Mouse (Mus musculus): ENCODE results near the gene Ube2m.

DNA sequence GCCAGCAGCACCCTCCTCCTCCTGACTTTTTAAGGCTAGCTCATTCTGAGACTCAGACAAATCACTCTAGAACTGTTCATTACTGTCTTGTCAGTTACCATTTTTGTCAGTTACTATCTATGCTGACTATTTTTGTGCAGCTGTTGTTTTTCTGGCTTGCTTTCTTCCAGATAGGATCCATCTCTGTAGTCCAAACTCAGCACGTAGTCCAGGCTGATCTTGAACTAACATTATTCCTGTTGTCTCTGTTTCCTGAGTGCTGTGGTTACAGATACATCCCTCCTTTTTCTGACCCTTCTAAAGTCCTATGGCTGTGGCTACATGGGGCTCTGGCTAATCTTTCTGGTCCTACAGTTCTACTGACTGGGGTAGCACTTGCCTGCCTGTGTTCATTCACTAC, 1.1 kb upstream of the Ube2m start:
- TF ChIP-seq CTCF (IDR thresholded peaks at IDR 0.05; ENCODE audit: control insufficient read depth, insufficient read depth, insufficient replicate concordance, low read depth, low read length) (no peak), POLR2A (IDR thresholded peaks at IDR 0.05; ENCODE audit: control insufficient read depth, low read depth, low read length) (no peak)
